Mouse (Mus musculus): ENCODE measurements at regions not wholly inside any gene's neighbourhood (a gene's known extent, or its start where the extent isn't known, plus 50 kb on each side); places are given as distances from the start of the nearest gene placed in this dataset.

GRCm38 (mm10) chr13:11344500-11344899 is 762.2 kb downstream of the Ryr2 start:
- TF ChIP-seq CTCF (IDR thresholded peaks at IDR 0.05) (no peak), EP300 (IDR thresholded peaks at IDR 0.05; ENCODE audit: insufficient read depth, low read depth, low read length) (no peak)
